Mouse (Mus musculus) brain, embryonic 18.5 days (tissue): Measurements from ENCODE around the gene Rab3ip.

Experiments used
- DNase-seq: peaks from one replicate; pipeline ENCODE4 v3.0.0-alpha.2; 2012; ENCODE audit warnings: low read depth, low spot score

The Rab3ip gene

DNA sequence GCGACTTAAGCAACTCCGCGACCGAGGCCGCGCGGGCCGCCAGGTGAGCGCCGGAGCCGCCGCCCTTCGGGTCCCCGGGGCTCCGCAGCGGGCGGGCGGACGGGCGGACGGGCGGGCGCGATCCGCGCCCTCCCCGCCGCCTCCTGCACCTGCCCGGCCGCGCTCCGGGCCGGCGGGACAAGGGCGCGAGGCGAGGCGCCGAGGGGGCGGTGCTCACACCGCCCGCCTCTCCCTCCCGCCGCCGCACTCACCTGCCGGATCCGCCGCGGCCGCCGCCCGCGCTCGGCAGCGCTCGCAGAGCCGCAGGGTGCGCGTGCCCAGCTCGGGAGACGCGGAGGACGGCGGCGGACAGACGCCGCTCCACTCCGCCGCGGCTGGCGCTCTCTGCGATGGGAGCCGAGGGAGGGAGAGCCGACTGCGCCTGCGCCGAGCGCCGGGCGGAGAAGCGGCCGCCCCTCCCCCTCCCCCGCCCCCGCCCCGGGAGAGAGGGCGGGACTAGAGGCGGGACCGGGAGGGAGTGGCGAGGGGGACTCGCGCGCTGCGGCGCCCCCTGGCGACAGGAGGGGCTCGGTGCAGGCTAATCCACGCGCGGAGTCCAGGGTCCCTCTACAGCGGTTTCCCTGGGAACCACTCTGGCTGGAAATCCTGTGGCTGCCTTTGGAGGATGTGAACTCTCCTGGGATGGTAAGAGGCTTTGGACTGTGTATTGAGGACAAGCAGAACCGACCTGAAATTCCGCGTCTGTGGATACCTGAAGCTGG is at the start of gene Rab3ip:
Gene Rab3ip, minus strand, starts transcription at position 761 of the 761 bp plus-strand sequence.
- peak; percentile 79 for DNase-seq

DNA sequence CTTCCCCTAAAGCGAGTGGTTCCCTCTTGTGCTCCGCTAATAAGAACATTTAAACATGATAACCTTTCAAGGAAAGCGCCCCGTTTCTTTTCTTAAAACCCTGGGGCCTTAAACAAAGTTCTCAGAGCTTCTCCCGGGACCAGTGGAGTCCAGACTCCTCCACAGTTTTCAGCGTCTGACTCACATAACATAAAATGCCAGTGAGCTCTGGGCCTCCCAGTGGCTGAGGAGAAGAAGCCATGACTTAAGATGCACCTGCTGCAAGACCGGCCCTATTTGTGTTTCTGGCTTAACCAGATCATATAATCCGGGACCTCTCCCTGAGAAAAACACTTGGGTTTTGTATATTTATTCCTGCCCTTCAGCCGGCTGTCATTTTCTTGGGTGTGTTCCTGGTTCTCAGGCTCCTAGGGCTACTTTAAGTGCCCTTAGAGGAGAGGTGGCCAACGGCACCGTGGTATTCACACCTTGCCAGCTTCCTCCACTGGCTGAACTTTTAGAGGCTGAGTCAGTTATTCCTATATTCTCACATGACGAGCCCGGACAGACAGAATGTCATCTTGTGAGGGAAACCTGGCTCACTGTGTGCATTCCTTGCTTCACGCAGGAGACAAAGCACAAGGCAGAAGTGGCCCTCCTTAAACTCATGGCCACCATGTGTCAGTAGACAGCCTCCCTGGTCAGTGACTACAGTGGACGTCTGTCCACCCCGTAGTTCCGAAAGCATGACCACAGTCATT is 48.3 kb upstream of the Rab3ip start:
- DNase-seq, result no peak

DNA sequence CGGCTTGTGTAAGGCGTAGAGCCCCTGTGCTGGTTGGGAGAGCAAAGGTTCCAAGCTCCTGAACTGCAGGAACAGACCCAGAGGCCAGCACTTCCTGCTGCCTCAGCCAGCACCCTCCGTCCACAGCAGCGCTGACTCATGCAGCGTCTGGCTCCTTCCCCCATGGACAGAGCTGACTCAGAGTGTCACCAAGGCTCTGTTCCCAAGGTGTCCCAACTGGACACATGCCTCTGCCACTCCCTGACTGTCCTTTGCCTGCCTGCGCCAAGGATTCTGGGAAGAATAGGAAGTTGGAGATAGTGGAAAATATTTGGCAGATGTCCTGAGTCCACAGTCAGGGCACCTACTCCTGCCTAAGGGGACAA is 45.6 kb upstream of the Rab3ip start:
- no peak for DNase-seq

DNA sequence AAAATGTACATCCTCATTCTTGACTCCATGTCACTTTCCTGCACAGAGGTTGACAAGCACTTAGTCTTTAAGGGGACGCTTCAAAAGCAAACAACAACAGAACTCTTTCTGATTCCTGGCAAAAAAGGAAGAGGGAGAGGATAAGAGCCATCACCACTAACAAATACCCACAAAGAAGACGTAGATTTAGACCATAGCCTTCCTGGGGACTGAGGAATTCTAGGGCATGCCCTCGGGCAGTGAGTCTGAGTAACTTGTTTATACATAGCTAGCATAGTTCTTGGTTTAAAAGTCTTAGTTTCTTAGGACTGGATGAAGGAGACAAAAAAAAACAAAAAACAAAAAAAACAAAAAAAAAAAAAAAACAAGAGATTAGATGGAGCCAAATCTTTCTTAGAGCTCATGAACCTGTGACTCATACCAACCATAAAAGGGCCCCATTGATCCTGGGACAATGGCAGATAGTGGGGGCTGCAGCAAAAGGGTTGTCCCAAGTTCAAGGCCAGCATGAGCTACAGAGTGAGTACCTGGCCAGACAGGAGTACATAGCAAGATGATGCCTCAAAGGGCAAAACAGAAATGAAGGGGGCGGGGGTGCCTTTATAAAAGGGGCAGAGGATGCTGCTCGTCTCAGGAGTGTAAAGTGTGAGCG is 45.1 kb upstream of the Rab3ip start:
- no peak for DNase-seq

DNA sequence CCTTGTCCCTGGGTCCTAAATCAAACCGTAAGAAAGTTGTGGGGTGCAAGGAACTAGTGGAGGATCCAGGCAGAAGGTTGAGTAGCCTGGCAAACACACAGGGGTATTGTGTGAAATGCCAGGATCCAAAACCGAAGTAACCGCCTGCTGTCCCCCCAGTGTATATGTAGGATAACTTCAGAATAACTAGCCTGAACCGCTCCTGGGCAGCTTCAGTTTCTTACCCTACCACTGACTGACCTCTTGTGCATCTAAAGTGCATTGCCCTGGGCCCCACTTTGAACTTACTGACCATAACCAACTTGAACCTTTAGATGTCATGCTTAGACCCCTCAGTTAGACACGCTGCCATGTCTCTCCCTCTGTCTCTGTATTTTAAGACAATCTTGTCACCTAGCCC is 44.6 kb upstream of the Rab3ip start:
- no peak for DNase-seq

DNA sequence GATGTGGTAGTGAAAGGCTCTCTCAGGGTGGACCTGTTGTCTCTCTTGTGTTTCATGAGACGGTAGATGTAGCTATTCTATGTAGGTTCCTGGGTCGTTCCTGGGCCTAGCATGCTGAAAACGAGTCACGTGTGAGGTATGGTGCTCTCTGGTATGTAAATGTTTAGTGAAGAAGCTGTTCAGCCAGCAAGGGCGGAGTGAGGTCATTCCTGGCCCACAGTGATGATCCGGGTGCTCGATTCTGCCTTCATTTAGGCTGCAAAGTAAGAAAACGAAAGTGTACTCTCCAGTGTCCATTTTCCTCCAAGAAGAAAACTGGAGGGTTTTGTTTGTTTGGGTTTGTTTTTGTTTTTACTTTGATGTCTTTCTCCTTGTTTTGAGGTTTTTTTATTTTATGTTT is 43.4 kb upstream of the Rab3ip start:
- DNase-seq, result no peak

DNA sequence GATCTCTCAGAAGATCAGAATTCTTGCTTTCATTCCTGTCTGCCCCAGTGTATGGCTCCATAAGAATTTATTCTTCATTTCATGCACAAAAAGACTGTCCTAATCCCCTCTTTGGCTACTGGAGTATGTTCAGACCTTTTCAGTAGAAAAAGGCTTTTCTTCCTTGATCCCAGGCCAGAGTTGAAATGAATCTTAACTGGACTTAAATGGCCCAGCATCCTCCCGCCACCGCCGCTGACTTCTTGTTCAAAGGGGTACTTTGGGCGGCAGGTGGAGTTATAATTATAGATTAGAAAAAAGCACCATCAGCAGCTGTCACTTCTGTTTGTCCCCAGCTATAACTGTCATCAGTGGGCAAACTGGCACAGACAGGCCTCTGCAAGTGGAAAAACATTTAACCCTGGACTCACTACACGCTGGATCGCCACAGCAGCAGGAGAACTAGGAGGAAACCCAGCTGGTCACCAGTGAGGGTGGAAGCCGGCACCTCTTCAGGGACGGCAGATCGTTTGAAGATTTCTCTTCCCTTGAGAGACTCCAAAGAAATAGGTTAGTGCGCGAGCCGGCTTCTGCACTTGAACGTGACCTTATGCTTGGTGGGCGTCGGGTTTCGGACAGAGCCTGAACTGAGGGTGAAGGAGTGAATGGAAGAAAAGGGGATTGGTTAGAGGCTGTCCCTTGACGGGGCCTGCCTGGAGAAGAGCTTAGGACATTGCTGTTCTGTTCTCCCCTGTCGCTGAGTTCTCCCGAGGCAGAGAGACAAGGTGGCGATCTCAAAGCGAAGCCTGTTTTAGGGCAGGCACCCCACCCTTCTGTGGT is 35.9 kb upstream of the Rab3ip start, which contains the start of gene Best3:
Gene Best3, plus strand, starts transcription at position 51 of the 819 bp plus-strand sequence.
- DNase-seq, result no peak

DNA sequence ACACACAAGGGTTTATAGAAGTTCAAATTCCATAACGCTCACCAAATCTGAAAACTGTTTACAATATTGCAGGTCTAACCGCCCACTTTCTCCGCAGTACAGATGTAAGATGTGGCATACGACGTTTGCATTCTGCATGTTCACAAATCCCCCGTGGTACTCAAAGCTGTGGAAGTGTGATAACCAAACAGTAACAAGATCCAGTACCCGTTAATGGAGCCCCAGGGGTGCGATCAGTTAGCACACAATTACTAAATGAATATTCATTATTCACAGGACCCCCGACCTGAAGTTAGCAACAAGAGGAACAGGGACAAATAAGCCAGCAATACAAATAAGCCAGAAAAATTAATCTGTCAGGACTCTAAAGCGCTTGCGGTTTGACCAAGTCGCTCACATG is 34.3 kb upstream of the Rab3ip start:
- DNase-seq, result no peak

DNA sequence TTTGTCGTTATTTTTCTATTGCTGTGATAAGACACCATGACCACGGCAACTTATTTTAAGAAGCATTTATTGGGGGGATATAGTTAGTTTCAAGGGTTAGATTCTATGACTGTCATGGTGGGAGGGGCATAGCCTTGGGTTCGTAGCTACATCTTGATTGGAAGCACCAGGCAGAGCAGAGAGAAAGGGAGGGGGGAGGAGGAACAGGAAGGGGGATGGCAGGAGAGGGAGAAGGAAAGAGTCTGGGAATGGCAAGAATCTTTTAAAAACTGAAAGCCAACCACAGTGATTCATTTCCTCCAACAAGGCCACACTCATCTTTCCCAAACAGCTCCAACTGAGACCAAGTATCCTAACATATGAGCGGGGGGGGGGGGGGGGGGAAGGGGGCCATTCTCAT is 32.0 kb upstream of the Rab3ip start:
- no peak for DNase-seq

DNA sequence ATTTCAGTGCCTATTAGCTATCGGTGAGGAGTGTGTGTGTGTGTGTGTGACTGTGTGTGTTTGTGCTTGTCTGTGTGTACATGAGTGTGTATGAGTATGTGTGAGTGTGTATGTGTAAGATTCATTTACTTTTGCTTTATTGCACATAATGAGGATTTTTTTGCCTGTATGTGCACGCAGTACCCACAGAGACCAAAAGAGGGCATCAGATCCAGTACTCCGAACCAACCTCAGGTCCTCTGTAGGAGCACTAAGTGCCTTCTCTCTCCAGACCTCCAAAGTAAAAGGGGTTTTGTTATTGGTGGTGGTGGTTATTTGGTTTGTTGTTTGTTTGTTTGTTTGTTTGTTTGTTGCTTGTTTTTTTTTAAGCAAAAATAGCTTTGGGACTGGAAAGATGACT is 30.3 kb upstream of the Rab3ip start:
- DNase-seq, result no peak

DNA sequence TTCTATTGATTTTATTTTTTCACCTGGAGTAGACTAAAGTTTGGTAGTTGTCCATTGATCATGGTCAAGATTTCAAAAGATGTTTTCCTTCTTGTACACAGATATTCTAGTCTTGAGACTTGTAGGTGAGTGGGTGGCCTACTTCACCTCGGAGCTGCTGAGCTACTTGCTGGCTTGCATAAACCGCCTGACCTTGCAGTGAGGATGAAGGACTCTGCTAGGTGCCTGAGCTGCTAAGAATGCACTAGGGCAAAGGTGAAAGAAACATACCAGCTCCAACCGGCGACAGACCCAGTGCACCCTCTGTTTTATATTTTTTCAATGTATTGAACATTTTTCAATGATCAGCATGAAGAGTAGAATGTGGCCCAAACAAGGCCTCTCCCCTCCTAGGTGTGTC is 29.7 kb upstream of the Rab3ip start:
- no peak for DNase-seq

DNA sequence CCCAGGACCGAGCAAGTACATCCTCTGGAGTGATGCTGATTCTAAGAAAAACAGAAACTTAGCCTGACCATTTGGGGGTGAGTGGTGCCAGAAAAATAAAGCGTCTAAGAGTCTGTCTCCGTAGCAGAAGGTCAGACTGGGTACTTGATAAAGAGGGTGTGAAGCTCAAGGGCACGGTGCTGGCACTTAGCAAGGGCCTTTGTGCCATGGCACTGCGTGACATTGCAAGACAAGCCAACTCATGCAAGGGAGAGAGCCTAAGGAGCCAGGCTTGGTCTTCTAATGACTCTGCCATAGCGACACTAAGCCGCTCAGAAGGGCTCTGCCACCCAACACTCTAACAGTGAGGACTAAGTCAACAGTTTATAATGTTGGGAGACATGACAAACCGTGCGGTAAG is 28.3 kb upstream of the Rab3ip start:
- no peak for DNase-seq

DNA sequence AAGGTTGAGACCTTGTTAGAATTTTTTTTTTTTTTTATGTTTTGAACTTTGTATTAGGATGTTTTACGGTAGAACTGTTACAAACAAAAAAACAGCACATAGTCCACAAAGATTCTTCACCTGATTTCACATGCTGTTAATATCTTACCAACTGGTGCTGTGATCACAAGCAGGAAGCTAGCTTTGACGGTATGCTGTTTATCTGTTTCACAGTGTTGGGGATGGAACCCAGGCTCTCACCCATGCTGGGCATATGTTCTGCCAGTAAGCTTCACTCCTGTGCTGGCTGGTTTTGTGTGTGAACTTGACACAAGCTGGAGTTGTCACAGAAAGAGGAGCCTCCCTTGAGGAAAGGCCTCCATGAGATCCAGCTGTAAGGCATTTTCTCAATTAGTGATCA is 27.3 kb upstream of the Rab3ip start:
- no peak for DNase-seq

DNA sequence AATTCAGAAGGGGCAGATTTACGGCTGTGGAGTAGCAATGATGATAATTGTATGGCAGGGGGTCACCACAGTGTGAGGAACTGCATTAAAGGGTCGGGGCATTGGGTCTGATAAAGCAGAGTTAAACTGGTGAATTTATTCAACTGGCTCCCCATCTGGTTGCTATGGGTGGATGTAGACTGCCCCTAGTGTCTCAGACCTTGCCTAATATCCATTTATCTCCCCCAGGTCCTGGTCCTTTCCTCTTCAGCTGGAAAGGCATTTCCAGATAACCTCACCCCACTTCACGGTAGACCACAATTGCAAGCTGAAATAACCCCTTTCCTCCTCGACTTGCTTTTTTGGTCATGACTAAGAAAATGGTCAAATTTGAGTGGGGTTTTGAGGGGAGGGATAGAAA is 26.9 kb upstream of the Rab3ip start:
- no peak for DNase-seq

DNA sequence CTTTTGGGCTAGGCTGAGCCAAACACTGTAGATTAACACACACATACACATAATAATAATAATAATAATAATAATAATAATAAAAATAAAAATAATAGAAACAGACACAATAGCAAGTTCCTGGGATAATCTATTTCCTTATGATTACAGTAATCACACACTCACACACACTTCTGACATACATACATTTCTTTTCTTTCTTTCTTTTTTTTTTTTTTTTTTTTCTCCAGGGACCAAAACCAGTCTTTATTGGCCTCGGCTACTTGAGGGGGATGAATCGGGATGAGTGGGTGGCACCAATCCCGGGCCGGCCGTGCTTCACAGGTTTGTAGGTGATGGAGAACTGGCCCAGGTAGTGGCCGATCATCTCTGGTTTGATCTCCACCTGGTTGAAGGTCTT is 21.9 kb upstream of the Rab3ip start, which contains the start of gene Gm10271:
Gene Gm10271, minus strand, starts transcription at position 101 of the 400 bp plus-strand sequence.
- no peak for DNase-seq

DNA sequence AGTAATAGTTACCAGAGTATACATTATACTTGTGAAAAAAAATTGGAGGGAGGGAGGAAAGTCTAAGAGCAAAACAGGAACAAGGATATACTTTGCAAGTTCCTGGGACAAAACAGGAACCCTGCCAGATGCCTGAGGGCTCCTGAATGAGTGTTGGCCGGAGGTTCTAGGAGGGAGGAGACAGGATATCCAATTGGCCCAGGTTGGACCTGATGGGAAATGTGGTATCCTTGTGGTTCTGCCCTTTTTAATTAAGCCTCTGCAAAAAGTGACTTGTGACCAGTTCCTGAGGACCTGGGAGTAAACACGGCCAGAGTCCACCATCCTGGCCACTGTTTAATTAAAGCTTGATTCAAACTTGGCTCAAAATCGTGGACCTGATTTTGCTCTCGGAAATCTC is 18.2 kb upstream of the Rab3ip start:
- DNase-seq, result no peak

DNA sequence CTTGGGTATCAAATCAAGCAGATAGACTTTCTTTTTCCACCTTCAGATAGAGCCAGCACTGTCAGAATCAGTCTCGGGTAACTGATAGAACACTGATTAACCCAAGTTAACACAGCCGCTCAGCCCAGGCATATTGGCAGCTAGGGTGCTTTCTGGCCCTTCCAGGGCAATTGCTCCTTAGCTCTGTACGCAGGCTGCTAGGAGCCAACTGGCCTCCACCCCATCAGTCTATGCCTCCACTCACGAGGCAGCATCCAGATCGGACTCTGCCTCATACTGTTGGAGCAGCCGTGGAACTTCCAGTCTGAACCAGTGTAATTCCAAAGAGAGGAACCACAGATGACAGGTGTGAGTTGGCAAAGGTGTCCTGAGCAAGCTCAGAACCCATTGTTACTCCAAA is 15.5 kb upstream of the Rab3ip start:
- no peak for DNase-seq

DNA sequence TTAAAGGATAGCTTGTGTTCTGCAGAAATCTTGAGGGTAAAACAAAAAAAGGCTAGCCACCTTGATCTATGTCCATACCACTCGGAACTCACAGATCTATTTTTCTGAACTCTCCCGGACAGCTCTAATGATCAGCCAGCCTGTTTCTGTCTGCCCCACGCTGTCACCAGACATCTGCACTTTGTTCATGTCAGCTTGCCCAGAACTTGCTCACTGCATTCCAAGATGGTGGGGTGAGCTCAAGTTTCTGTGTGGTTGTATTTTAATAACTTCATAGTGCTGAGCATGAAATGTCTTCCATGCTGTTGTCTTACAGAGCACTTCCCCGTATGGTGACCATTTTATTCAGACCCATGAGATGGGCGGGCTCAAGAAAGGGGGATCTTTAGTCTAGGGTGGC is 14.7 kb upstream of the Rab3ip start:
- DNase-seq, result no peak

DNA sequence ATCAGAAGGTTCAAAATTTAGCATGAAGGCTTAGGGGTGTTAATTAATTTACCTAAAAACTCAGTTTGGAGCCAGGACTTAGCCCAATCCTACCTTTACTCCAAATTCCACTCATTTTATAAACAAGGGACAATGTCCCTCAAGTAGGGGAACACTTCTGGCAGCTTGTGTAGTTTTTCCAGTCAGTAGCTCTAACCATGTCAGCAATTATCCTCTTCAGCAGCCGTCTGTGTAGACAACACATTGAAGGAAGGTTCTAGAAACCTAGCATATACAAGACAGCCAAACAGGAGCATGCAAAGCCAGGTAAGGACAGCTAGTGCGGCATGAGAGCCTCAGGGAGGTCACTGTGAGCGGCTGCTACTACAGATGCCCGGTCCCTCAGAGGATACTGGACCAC is 14.0 kb upstream of the Rab3ip start:
- no peak for DNase-seq

DNA sequence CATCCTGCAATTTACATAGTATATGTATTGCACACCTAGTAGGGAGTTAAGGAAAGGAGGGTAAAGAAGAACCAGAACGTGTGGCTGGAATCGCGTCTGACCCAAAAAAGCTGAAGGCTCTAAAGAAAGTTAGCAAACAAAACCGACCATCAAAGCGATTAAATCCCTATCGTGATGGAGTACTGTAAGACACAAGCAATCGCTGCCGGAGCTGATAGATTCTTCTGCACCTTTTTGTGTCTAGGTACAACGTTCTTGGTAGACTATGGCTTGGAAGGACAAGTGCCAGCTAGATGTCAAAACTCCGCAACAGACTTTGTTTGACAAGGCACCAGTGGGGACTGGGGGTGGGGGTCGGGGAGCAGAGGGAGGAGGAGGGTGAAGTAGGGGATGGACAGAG is 13.5 kb upstream of the Rab3ip start:
- DNase-seq, result no peak

DNA sequence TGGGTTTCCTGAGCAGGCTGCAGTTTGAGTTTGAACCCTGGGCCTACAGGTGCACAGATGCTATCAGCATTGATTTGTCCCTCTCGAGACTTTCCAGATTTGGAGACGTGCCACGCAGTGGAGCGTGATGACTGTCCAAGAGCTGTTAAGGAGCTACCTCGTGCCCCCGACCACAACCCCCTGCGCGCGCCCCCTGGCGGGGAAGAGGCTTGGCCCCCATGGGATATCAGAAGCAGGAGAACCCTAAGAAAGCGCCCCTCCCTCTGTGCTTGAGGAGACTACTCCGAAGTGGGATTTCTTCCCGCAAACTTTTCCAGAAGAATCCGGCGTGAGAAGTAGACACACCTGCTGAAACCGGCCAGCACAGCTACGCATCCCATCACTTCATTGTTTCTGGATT is 12.2 kb upstream of the Rab3ip start:
- no peak for DNase-seq

DNA sequence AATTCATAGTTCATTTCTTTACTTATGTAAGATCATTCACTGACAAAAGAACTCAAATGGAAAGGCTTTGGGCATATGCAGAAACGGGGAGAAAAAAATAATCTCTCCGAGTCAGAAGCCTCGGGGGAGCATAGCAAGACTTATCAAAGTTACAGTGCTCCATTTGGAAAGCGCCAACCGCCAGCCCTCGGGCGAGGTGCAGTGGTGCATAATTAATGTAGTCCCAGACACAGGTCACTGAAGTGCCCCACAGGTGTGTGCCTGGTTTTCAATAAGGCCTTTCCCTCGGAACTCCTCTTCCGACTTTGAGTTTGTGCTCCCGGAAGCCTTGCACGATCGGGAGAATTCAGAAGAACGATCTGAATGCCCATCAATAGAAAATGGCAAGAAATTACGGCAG is 11.6 kb upstream of the Rab3ip start:
- DNase-seq, result no peak
